Mouse (Mus musculus) liver, adult 2 months (tissue): ENCODE data around the gene Eif2ak4.

Source experiments
- CTCF ChIP-seq: fragments of 200-500 bp; IDR thresholded peaks from 2 replicates; pipeline ENCODE4 v1.5.1; 2011; ENCODE audit warnings: low read depth, low read length, control low read depth
- POLR2A ChIP-seq: fragments of 200-500 bp; IDR thresholded peaks from 2 replicates; pipeline ENCODE4 v1.6.1; 2011; ENCODE audit warnings: low read length, control low read depth; ENCODE audit not compliant: insufficient read depth; ENCODE audit errors: extremely low read depth

DNA sequence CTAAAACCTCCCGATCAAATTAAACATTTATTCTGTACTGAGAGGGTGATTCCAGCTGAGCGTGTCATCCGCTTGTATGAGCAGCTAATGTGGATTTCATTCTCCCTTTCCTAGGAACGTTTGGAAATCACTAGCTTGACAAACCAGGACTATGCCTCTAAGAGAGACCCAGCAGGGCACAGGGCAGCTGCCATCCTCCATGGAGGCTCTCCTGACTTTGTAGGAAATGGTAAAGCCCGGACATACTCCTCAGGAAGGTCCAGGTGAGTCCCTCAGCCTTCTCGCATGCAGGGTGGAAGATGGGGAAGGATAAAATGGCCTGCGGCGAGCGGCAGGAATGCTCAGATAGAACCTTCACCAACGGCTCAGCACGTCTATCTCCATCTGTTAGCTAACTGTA is 24.4 kb downstream of the Eif2ak4 start:
- TF ChIP-seq POLR2A, result no peak
- TF ChIP-seq CTCF, result no peak
